Mouse (Mus musculus) leukemia stem cell, adult 10-12 weeks (primary cell): ENCODE measurements around the gene Tekt2. TPM values are rescaled to one million over a fixed set of nuclear protein-coding genes. Genes with fewer than 3 reads are reported as not detected.

Source experiments
- polyA plus RNA-seq: library from polyadenylated mRNA; stranded (reverse); fragments of >175 nt; gene quantifications from 2 replicates; pipeline ENCODE4 v1.2.3, GENCODE M21; 2012; ENCODE audit warnings: low replicate concordance

Gene Tekt2
- not detected in 2 replicates for polyA plus RNA-seq

GRCm38 (mm10) chr4:126325281-126325861 is at the start of gene Tekt2:
Gene Tekt2 (minus strand): TSS chr4:126325688.

GRCm38 (mm10) chr4:126321111-126321853 is 4.2 kb downstream of the Tekt2 start, which contains the start of gene Adprhl2:
Gene Adprhl2 (minus strand): TSS chr4:126321703.

DNA sequence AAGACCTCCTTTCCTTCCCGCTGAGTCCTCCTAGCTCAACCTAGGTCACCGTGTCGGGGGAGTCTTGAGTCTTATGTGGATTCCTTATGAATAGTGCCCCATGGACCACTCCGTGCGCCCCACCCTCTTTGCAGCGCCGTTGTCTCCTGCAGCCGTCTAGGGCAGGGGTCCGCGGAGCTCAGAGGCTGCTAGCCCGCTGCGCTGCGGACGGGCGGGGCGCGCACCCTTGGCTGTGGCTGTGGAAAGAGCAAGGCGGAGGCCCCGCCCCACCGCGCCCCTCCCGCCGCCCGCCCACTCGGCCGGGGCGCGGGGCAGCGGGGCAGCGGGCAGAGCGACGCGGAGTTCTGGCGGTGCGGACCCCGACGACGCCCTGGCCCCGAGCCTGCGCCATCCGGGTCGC is 39.0 kb downstream of the Tekt2 start, which contains the start of gene Col8a2:
Gene Col8a2 (plus strand): TSS at position 302 of the 400 bp plus-strand sequence.

Other genes with a start within 250 kb of the Tekt2 start
- gene Lsm10, start 229.1 kb downstream of the Tekt2 start, polyA plus RNA-seq, result 2.6 and 8.6 TPM in 2 replicates
- 69.8 and 110 TPM in 2 replicates for gene Stk40, start 221.7 kb downstream of the Tekt2 start, polyA plus RNA-seq
- gene Eva1b, start 177.9 kb downstream of the Tekt2 start, polyA plus RNA-seq, result 8.7 and 14.3 TPM in 2 replicates
- gene Sh3d21, start 162.2 kb downstream of the Tekt2 start, polyA plus RNA-seq, result 0.33 TPM in 1 of 2 replicates, not detected in the other
- 97.4 and 151 TPM in 2 replicates for gene Thrap3, start 122.9 kb downstream of the Tekt2 start, polyA plus RNA-seq
- gene Map7d1, start 69.3 kb downstream of the Tekt2 start, polyA plus RNA-seq, result 78.1 and 183 TPM in 2 replicates
- 15.2 and 15.3 TPM in 2 replicates for gene Trappc3, start 63.4 kb downstream of the Tekt2 start, polyA plus RNA-seq
- gene Col8a2, start 38.9 kb downstream of the Tekt2 start, polyA plus RNA-seq, result 0.09 and 0.26 TPM in 2 replicates
- gene Adprhl2, start 4.0 kb downstream of the Tekt2 start, polyA plus RNA-seq, result 37.0 and 51.8 TPM in 2 replicates
- 2.7 and 11.1 TPM in 2 replicates for gene Ago3, start 103.9 kb upstream of the Tekt2 start, polyA plus RNA-seq
- gene Ago1, start 142.9 kb upstream of the Tekt2 start, polyA plus RNA-seq, result 4.0 and 9.3 TPM in 2 replicates
- 0.18 and 0.22 TPM in 2 replicates for gene Ago4, start 207.8 kb upstream of the Tekt2 start, polyA plus RNA-seq
- 1.8 and 7.6 TPM in 2 replicates for gene Clspn, start 231.2 kb upstream of the Tekt2 start, polyA plus RNA-seq